Mouse (Mus musculus) left cerebral cortex, postnatal 14 days (tissue): ENCODE results near the gene Fgd6. TPM values are rescaled to one million over a fixed set of nuclear protein-coding genes. Genes with fewer than 3 reads are reported as not detected.

Source experiments
- DNase-seq, 2 experiments: peaks; one replicate each; pipeline ENCODE4 v3.0.0; 2021 to 2022; ENCODE audit warnings: low spot score in 2 of 2, mixed read lengths in 1 of 2
- intact Hi-C: fragments of 180-260 bp; cut with DNase I; formaldehyde crosslinking; loops from one replicate; pipeline ENCODE4 v1.15.1; 2025
- total RNA-seq, 2 experiments: library from RNA; stranded (reverse); gene quantifications; 2 replicates each; pipeline ENCODE4 v1.2.3; 2021

Fgd6 gene
- total RNA-seq, 2 experiments from 2014 or later: 8.4 to 8.9 TPM

- intact Hi-C loops: no loop called here
- peak in 1 of 2 experiments; percentile 18 for DNase-seq
Observed at GRCm38 (mm10) chr10:94082040-94082734, 46.4 kb downstream of the Fgd6 start.

- intact Hi-C loops: no loop called here
Observed at GRCm38 (mm10) chr10:94086315-94086714, 50.5 kb downstream of the Fgd6 start.

GRCm38 (mm10) chr10:94087367-94088077 is 51.7 kb downstream of the Fgd6 start:
- peak; percentile 22 to 27 for DNase-seq
- intact Hi-C loops: no loop called here

More at GRCm38 (mm10) chr10:94086315-94086714, 50.5 kb downstream of the Fgd6 start:
- DNase-seq: peak in 1 of 2 experiments; percentile 18

- DNase-seq: no peak
- intact Hi-C loops: no loop called here
Observed at GRCm38 (mm10) chr10:94090032-94090431, 54.2 kb downstream of the Fgd6 start.

- intact Hi-C loops: no loop called here
- no peak for DNase-seq
Observed at GRCm38 (mm10) chr10:94093534-94093933, 57.7 kb downstream of the Fgd6 start.

GRCm38 (mm10) chr10:94095743-94096465 is 60.1 kb downstream of the Fgd6 start:
- intact Hi-C loops: loop anchor here (5.0 kb wide), 1 partner anchor 59 kb away; the partner anchor contains the start of genes Fgd6 and Vezt
- no peak for DNase-seq

- intact Hi-C loops: loop anchor here (5.0 kb wide), 1 partner anchor 60 kb away; the partner anchor contains the start of genes Fgd6 and Vezt
- no peak for DNase-seq
Observed at GRCm38 (mm10) chr10:94097081-94097845, 61.5 kb downstream of the Fgd6 start.

- intact Hi-C loops: loop anchor here (5.0 kb wide), 1 partner anchor 61 kb away; the partner anchor contains the start of genes Fgd6 and Vezt
- no peak for DNase-seq
Observed at GRCm38 (mm10) chr10:94098100-94098499, 62.3 kb downstream of the Fgd6 start.

GRCm38 (mm10) chr10:94105498-94105897 is 69.7 kb downstream of the Fgd6 start:
- DNase-seq: no peak
- intact Hi-C loops: no loop called here

GRCm38 (mm10) chr10:94107168-94107567 is 71.4 kb downstream of the Fgd6 start:
- intact Hi-C loops: no loop called here
- no peak for DNase-seq

GRCm38 (mm10) chr10:94107607-94108006 is 71.8 kb downstream of the Fgd6 start:
- intact Hi-C loops: no loop called here
- no peak for DNase-seq

GRCm38 (mm10) chr10:94108791-94109190 is 73.0 kb downstream of the Fgd6 start:
- no peak for DNase-seq
- intact Hi-C loops: no loop called here

GRCm38 (mm10) chr10:94110834-94111754 is 75.3 kb downstream of the Fgd6 start:
- DNase-seq: no peak
- intact Hi-C loops: no loop called here

GRCm38 (mm10) chr10:94112207-94112606 is 76.4 kb downstream of the Fgd6 start:
- intact Hi-C loops: no loop called here

GRCm38 (mm10) chr10:94115893-94116599 is 80.2 kb downstream of the Fgd6 start:
- peak; percentile 91 to 92 for DNase-seq
- intact Hi-C loops: loop anchor here (1.0 to 5.0 kb wide), 3 partner anchors 80 to 299 kb away; partner anchors contain the start of gene Fgd6

More at GRCm38 (mm10) chr10:94112207-94112606, 76.4 kb downstream of the Fgd6 start:
- peak in 1 of 2 experiments; percentile 43 for DNase-seq

GRCm38 (mm10) chr10:94116781-94117340 is 81.1 kb downstream of the Fgd6 start:
- intact Hi-C loops: loop anchor here (5.0 kb wide), 2 partner anchors 170 to 300 kb away; no protein-coding TSS in a partner anchor
- peak in 1 of 2 experiments; percentile 16 for DNase-seq

GRCm38 (mm10) chr10:94117916-94118315 is 82.1 kb downstream of the Fgd6 start:
- no peak for DNase-seq
- intact Hi-C loops: loop anchor here (5.0 kb wide), 2 partner anchors 171 to 301 kb away; no protein-coding TSS in a partner anchor
